Mouse (Mus musculus): ENCODE measurements around the gene Ncoa3. TPM values are rescaled to one million over a fixed set of nuclear protein-coding genes. Genes with fewer than 3 reads are reported as not detected.
A peak's percentile ranks its signal among the peaks of the same experiment; 100 is the strongest.

The Ncoa3 gene
- total RNA-seq, 2 experiments from 2014 or later = 29.7 to 34.3 TPM

DNA sequence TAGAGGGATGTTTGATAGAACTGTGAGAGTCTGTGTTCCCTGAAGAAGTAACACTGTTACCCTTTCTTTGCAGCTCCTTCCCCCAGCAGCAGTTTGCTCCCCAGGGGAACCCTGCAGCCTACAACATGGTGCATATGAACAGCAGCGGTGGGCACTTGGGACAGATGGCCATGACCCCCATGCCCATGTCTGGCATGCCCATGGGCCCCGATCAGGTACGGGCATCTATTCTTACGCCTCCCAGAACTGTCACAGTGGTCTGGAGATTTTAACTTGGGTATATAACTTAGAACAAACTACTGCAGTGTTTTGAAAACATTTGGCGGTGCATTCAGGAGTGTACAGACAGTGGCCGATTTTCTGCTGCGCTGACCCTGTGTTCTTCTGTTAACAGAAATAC, 77.3 kb downstream of the Ncoa3 start:
- no peak for DNase-seq (ENCODE audit: extremely low spot score in 1 of 2, low spot score in 1 of 2)

DNA sequence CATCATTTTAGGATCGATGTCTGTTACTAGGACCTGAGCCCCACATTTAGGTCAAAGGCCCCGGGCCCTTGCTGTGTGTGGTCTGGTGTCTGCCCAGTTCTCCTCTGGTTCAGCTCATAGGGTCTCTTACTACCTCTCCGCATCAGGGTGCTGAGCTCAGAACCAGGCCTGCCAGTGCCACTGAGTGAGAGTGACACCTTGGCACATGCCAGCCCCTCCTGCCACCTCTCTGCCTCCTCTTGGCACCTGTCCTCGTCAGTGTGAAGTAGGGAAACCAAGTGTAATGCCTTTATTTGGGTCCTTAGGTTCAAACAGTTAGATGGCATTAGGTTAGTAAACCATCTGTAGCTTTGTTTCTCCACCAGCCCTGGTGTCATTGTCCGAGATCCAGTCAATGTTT, 79.0 kb downstream of the Ncoa3 start:
- no peak for DNase-seq (ENCODE audit: extremely low spot score in 1 of 2, low spot score in 1 of 2)

DNA sequence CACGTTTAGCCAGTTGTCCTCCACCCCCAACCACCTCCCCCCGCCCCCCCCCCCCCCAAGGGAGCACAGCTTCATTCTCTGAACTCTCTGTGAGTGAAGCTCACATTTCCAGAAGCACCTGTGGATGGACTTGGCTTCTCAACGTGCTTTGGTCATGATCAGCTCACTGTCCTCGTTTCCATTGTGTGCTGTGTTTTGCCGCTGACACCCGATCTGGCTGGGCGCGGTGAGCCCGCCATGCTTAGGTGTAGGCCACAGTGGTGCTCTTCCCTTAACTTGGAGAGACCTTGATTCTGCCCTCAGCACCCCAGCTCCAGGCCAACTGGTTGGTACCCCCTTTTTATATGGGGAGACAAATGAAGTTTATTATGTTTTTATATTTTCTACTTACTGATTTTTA, 79.5 kb downstream of the Ncoa3 start:
- DNase-seq (ENCODE audit: extremely low spot score in 1 of 2, low spot score in 1 of 2) = no peak

DNA sequence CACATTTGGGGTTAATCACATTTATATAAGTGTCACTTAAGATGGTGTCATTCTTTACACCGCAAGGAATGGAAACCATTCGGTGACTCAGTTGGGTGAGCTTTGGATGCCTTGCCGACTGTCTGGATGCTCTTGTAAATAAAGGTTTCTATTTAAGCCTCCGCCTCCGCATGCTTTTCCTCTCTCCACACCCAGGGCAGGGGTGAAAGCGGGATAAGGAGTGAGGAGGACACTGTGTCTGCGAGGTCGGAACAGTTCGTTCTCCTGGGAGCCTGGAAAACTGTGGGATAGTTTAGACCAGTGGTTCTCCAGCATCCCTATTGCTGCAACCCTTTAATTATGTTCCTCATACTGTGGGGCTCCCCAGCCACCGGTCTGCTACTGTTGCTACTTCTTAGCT, 80.6 kb downstream of the Ncoa3 start:
- no peak for DNase-seq (ENCODE audit: extremely low spot score in 1 of 2, low spot score in 1 of 2)

DNA sequence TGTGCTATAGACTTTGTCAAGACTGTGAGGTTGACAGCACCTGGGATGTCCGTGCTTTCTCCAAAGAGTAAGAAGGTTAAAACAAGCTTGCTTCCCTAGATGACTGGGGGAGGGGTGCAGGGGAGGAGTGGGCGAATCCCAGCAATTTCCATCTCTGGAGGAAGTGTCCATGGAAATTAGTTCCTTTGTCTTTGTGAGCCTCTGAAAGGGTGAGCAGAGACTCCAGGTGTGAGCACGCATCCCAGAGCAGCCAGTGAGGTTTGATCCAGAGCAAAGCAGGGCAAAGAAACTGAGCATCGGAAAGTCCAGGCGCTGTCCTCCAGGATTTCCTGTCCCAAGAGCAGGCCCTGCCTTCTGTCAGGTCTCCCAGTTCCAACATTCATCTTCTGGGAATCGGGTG, 81.9 kb downstream of the Ncoa3 start:
- no peak for DNase-seq (ENCODE audit: extremely low spot score in 1 of 2, low spot score in 1 of 2)

DNA sequence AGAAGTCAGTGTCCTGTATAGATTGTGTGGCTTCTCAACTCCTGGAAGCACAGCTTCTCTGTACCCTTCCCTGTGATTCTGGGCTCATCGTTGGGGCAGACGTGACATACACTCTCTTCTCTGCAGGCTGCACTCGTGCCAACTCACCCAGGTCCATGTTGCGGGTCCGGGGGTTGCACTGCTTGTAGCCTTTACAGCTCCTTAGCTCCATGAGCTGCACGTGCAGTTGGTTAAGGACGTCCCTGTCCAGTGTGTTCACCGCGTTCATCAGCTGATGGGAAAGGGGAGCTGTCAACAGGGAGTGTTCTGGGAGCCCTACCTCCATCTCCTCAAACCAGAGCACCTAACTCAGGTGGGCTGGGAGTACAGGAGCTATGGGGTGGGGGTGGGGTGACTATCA, 84.9 kb downstream of the Ncoa3 start:
- DNase-seq (ENCODE audit: extremely low spot score in 1 of 2, low spot score in 1 of 2) = no peak

DNA sequence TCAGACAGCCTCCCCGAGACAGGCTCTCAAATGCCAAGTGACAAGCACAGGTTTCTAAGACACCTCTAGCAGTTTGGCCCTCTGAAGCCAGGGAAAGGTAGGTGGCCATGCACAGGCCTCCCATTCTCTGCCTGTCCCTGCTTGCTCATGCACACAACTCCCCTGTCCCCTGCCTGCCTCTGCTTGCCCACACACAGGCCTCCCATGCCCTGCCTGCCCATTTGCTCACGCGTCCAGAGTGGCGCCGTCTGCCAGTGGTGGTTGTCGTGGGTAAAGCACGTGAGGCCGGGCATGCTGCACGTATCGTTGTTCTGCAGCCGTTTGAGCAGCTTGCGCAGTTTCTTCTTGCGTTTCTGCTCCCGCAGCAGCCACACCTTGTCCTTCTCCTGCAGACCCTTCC, 86.8 kb downstream of the Ncoa3 start:
- DNase-seq (ENCODE audit: extremely low spot score in 1 of 2, low spot score in 1 of 2) = no peak

DNA sequence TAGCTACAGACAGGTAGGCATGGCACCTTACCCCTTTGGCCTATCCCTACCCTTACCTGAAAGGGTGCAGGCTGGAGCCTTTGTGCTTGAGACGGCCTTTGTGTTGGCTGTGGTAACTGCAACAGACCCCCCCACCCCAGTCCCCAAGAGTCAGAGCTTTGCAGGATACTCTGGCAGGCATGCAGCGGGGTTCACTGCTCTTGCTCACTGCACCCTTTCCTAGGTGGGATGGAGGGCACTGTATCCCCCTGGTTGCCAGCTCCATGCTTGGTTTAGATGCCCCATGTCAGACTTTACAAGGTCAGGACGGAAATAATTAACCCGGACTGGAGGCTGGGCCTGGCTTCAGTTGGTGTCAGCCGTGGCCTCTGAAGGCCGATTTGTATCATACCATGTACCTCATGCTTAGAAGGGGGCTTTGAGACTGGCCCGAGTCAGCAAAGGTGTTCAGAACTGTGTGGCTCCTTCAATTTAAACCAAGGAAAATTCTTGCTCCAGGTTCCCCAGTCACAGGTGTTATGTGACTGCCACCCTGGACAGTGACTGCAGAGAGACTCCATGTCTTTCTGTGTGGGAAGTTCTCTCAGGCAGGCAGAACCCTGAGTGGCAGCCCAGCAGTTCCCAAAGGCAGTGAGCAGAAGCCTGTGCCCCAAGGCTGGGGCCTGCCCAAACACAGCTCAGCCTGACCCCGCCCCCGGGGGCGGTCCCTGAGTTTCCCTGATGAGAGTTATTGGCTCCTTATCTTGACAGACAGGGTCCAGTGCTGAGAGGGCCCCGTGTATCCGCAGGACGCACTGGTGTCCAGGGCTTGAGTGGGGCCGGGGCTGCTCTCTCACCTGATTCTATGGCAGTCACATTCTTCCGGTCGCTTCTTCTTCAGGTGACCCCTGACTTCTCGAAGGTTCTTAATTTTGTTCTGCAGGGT, 87.8 kb downstream of the Ncoa3 start:
- no peak for DNase-seq (ENCODE audit: extremely low spot score in 1 of 2, low spot score in 1 of 2)

DNA sequence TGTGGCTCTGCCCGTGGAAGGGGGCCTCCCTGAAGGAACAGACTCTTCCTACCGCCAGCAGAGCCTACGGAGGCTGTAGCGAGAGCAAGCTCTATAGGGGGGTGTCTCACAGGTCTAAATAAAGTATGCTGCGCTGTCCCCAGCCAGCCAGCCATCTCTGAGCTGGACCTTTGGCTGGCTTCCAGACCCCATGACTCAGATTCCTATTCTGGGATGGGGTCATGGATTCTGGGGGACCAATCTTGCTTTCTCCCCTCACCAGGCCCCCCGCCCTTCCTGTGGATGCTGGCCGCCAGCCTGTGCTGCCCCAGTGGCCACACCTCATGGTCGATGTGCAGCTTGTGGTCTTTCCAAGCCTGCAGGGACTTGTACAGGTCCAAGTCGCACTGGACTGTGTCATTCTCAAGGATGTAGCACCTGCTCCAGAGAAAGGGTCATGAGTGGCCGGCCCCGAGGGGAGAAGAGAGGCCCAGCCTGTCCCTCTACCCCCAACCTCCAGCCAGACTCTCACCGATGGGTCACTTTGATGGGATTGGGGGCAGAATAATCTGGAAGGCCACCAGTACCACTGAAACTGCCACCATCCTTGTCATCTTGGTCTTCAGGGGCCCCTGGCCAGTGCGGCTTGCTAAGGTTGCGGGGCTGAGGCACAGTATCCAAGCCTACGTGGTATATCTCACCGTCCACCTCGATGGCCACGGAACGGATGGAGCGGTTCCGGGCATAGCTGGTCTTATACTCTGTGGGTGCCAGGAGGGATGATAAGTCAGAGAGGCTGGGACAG, 88.7 kb downstream of the Ncoa3 start:
- no peak for DNase-seq (ENCODE audit: extremely low spot score in 1 of 2, low spot score in 1 of 2)

DNA sequence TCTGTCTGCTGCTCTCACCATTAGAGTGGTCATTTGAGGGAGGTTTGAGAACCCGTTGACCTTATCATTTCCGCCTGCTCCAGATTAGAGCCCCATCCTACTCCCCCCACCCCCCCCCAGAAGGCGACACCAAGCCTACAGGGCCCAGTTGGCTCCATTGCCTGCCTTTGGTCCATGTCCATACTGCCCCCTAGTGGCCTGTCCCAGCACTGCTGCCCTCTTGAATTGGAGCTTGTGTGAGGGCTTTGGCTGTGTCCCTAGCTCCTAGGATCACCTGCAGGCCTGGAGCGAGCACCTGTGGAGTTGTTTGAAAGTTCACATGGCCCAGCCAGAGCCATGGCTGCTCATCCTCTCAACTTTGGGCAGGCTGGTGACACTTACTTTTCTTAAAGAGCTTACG, 89.8 kb downstream of the Ncoa3 start:
- DNase-seq (ENCODE audit: extremely low spot score in 1 of 2, low spot score in 1 of 2) = peak; percentile 55 to 89

DNA sequence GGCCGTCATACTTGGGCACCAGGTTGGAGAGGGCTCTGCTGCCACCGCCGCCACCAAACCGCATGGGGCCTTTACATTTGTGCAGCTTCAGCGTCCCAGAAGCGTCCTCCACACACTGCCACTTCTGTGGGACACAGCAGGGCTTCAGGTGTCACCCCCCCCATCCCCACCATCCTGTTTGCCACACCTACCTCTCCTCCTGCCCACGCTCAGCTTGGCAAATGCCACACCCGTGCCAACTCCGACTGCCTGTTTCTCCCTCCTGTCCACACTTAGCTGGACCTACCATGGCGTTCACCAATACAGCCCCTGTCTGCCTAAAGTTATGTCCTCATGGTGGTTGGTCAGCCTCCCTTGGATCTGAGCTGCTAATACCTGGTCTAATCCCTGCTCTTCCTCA, 90.2 kb downstream of the Ncoa3 start:
- DNase-seq (ENCODE audit: extremely low spot score in 1 of 2, low spot score in 1 of 2) = no peak

DNA sequence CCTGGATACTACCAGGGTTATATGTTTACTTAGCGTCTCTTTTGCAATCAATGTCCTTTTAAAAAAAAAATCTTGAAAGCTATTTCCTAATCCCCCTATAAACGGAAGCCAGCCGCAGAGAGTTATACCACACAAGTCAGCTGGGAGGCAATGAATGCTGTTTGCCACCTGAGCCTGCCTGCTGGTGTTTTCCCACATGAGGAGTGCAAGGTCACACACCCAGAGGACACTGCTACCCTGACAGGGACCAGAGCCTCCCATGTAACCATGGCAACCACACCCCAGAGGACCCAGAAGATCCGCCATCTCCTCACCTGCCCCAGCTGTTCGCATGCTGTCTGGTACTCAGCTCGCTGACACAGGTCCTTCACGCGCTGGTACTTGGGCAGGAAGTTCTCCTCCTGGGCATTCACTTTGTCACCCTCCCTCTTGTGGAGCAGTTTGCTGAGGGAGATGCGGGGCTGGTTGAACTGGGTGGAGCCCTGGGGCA, 91.2 kb downstream of the Ncoa3 start:
- DNase-seq (ENCODE audit: extremely low spot score in 1 of 2, low spot score in 1 of 2) = no peak

DNA sequence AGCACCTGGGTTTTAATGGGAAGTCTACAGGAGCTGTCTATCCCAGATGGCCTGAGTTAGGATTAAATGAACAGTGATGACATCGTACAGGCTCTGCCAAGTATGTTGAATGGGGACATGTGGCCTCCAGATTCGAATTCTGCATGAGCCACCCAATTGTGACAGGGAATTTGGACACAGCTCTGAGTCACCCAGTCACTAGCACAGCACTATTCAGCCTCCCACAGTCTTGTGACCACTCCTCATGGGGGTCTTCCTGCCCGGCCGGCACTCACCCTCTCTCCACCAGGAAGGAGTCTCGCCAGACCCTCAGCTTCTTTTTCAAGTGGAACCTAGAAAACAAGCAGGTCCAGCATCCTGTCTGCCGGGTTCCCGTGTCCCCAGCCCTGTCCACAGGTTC, 91.7 kb downstream of the Ncoa3 start:
- no peak for DNase-seq (ENCODE audit: extremely low spot score in 1 of 2, low spot score in 1 of 2)

DNA sequence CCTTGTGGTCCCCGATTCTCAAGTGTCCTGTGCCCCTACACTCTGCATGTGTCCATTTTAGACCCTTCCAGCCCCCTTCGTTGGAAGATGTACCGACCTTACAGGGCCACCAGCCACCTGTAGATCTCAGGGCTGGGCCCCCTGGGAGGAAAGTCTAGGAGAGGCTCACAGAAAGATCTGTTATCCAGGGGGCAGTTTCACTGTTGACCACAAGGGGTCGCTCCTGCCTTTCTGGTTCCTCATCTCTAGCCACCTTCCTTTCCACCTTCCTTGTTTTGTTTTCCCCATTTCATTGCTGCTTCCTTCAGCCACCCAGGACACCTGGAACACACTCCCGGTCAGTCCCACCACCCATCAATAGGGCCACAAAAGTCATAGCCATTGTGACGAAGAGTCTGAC, 92.5 kb downstream of the Ncoa3 start:
- peak; percentile 51 to 80 for DNase-seq (ENCODE audit: extremely low spot score in 1 of 2, low spot score in 1 of 2)

DNA sequence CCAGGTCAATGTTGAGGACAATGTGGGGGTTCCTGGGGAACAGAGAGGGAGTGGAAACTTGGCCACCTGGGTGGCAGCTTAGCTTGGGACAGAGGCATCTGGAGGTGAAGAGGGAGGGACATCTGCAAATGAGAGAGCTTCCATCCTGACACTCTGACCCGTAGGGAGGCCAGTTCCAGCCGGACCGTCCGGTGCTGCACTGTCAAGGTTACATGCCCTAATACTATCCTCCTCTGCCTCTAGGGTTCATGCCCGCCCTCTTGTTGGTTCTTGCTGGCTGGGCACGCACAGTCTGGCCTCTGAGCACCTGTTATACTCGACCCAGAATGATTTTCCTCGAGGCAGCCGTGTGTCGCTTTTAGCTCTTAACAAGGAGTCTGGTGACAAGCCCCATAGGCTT, 93.3 kb downstream of the Ncoa3 start:
- DNase-seq (ENCODE audit: extremely low spot score in 1 of 2, low spot score in 1 of 2) = no peak

DNA sequence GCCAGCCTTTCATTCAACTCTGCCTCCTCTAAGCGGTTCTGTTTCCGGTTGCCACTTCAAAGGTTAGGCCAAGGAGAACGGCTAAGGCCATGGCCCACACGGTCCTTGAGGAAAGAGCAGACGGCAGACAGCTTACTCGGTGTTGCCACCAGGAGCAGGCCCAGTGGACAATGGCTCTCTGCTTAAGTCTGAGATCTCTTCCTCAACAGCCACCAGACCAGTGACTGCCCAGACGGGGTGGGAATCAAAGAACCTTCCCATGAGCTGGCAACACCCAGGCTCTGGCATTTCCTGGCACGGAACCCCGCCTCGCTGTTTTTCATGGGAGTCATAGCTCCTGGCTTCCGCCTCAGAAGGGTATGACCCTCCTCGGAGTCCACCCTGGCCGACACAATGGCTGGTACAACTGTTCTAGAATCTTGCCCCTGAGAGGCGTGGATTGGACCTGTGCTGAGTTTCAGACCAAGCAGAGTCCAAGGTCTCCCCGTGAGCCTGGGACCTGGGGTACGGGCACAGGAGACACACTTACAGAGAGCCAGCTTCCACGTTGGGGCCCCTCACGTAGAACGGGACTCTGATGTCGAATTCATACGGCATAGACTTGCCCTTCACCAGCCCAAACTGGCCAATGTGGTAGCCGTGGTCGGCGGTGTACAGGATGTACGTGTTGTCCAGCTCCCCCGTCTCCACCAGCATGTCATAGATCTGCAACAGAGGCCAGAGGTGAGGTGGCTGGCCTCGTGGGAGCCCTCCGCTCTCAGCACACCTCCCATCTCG, 94.2 kb downstream of the Ncoa3 start:
- DNase-seq (ENCODE audit: extremely low spot score in 1 of 2, low spot score in 1 of 2) = no peak

DNA sequence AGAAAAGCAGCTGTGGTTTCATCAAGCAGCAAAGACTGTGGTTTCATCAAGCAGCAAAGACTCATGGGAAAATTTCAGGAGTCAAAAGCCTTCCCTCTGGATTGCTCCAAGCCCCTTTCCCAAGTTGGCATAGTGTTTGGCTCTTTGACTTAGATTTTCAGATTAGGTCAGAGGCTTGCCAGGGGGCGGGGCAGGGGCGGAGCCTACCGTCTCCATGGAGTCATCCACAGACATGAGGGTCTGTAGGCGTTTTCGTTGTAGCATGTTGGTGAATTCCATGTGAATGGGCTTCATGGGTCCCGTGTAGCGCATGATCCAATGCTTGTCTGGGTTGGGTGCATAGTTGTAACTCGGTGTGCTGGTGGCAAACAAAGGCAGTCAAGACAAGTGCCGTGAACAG, 96.6 kb downstream of the Ncoa3 start:
- DNase-seq (ENCODE audit: extremely low spot score in 1 of 2, low spot score in 1 of 2) = no peak

DNA sequence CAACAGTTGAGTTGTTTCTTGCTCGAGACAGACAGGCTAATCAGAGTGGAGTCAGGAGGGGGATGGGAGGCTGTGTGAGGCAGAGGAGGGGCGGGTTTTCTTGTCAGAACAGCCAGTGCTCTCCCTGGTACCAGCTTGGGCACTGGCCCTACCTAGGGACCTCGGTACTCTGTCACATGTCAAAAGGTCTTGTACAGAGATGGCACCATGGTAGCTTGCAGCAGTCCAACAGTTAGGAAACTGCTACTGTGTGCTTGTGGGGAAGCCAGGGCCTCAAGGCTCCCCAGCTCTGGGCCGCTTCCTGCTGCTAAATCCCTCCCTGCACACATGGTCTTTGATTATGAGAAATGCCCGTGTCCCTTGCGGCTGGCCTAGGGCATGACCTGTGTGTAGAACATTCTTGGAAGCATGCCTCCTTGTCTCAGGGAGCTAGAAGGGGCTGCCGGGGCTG, 97.7 kb downstream of the Ncoa3 start:
- DNase-seq (ENCODE audit: extremely low spot score in 1 of 2, low spot score in 1 of 2) = no peak

DNA sequence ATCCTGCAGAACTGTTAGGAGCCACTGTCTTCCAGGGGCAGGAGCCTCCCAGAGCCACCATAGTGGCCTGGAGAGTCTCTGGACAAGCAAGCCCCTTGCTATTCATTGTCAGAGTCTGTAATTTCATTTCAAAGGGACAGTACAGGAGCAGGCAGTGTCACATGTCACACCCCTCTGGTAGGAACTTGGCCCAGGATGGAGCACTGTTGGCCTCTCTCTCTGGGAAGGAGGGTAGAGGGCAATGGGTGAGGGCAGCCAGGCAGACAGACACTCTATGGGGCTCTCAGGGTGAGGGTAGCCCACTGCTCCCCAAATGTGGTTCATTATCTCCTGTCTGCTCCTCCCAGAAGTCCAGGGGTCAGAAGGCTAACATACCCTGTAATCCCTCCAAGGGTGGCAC, 99.2 kb downstream of the Ncoa3 start:
- no peak for DNase-seq (ENCODE audit: extremely low spot score in 1 of 2, low spot score in 1 of 2)

DNA sequence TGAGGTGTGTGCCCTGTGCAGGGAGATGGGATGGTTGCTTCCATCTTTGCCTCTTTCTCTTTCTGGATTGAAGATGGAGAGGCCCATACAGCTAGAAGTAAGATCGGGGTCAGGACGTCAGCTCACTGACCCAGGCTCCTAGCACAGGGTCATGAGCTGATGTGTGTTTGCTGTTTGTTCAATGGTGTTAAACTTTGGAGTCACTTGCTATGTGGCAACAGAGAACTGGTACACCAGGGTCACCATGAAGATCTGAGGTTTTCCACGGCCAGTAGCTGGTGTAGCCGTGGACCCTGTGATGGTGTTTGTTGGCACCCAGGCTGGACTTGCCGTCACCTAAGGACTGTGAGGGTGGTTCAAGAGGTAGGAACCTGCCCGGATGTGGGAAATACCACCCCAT, 100.0 kb downstream of the Ncoa3 start:
- no peak for DNase-seq (ENCODE audit: extremely low spot score in 1 of 2, low spot score in 1 of 2)

DNA sequence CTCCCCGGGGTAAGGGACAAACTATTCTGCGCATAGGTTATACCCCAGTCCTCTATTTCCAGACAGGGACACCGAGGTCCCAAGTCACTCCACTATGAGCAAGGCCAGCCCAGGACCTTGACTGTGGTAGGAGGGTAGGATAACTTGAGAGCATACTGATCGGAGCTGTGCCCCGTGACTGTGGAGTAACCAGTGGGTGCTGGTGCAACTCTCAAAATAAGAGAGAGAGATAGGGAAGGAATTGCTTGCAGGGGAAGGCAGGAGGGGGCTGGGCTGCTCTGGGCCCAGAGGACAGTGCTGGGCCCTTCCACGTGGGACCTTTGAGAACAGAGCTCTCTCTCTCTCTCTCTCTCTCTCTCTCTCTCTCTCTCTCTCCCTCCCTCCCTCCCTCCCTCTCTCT, 103.9 kb downstream of the Ncoa3 start:
- DNase-seq (ENCODE audit: extremely low spot score in 1 of 2, low spot score in 1 of 2) = no peak

Data from layer of hippocampus, postnatal 25 days (tissue).